Mouse (Mus musculus): ENCODE results near the gene Atrx.
"Not testable (repeated sequence)": the region's sequence is repeated elsewhere in the genome, so short reads cannot be mapped to it uniquely, and the experiment has no call there.

Atrx gene

DNA sequence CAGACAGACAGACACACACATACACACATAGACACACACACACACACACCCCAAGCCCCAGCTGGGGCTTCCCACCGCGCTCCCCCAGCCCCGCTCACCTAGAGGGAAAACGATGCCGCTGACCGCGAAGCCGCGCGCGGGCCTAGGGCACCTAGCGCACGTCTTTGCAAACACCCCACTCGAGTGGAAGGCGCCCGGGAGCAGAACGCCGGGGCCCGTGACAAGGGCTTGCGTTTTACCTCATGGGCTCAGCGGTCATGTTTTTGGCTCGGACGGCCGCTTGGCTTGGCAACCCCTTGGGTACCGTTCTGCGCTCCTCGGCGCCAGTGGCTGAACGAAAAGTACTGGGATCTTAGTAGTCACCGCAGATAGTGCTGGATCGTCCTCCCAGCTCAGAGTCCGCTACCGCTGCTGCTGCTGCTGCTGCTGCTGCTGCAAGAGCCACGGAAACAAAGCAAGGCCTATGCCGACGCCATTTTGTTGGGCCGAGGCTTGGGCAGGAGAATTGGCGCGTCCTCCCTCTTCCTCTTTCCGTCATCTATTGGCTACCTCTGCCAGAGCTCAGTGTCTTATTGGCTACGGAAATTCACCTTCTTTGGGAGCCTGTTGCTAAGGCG, at the start of gene Atrx:
Atrx (minus strand) TSS at position 543 of the 617 bp plus-strand sequence.
- DNase-seq: peak; percentile 68

DNA sequence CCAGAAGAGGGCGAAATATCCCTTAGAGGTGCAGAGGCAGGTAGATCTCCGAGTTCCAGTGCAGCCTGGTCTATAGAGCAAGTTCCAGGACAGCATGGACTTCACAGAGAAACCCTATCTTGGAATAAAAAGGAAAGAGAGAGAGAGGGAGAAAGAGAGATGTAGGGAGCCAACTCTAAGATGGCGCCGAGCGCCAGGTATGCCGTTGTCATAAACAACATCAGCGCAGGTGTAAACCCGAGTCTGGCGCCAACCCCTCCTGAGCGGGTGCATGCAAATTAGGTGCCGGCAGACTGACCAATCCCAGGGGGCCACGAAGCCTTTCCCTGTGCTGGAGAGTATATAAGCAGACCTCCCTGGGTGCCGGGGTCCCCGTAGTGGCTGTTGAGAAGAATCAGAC, 27.9 kb upstream of the Atrx start:
- not testable (repeated sequence) for DNase-seq

DNA sequence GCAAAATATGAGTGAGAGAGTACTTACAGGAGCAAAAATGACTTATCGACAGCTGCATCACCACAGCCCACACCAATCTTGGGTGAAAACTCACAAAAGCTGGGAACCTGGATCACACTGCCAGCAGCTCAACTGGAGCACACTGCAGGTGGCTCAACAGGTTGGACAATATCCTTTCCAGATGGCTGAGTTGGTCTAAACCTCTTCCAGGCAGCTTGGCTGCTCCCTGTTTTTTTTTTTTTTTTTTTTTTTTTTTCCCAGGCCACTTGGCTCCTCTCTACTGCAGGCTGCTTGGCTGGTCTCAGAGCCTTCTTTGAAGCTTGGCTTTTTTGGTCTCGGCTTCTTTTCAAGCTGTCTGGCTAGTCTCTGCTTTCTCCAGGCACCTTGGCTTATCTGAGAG, 24.8 kb upstream of the Atrx start:
- DNase-seq: no peak

DNA sequence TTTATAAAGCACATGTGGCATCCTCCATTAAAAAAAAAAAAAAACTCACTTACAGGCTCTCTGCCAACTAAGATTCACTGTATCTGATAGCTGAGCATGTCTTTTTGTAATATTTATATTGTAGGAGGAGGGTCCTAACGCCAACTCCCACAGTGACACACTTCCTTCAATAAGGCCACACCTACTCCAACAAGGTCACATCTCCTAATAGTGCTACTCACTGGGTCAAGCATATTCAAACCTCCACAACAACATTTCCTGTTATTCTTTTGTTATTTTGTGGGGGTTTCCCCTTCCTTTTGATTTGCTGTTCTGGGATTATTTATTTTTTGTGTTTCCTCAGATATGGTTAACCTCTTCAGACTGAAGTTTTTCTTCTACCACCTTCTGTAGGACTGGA, 17.2 kb upstream of the Atrx start:
- DNase-seq: no peak

DNA sequence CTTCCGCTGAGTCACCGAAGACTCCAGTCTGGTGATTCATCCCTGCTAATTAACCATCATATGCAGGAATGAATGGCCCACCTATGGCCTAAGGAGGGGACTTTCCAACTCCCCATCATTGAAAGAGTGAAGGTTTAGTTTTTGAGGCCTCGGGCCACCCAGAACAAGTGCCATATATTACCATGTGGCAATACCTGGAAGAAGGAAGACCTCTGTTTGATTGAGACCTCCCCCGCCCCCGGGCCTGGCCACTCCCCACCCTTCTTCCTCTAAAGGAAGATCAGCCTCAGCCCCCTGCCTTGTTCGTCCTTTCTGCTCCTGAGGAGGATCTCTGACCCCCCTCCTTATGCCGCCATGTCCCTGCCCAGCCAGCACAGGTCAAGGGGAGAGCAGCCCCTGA, 10.0 kb upstream of the Atrx start:
- no peak for DNase-seq

DNA sequence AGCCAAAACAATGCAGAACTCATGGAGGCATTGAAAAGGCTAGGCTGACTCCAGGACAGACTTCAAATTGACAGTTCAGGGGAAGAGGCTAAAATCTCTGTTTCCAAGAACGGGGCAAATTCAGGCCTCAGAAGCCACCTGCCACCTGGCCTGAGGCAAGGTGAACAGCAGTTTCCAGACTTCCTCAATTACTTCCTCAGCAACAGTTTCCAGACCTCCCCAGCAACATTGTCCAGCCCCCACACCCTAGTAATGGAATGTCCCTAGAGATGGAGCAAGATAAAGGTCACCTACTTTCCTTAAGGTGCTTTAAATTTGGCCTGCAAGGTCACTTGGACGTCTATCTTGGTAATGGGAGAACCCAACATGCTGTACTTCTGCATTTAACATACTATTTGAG, 8.5 kb upstream of the Atrx start:
- DNase-seq: no peak

DNA sequence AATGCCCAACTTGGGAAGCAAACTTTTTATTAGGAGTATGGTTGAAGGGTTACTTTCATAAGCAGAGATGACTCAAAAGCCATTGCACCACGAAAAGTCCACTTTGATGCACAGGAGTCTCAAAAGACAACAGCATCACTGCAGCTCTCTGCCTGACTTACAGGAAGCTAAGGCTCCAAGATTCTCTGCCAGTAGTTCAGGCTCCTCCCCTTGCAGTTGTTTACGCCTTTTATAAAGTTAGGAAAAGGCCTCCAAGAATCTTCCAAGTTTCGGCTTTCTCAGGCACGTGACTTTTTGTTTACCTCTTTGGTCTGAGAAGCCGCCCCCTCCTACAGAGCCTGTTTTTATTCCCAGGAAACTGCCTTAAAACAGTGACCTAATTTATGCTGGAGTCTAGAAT, 5.1 kb upstream of the Atrx start:
- peak; percentile 8 for DNase-seq

DNA sequence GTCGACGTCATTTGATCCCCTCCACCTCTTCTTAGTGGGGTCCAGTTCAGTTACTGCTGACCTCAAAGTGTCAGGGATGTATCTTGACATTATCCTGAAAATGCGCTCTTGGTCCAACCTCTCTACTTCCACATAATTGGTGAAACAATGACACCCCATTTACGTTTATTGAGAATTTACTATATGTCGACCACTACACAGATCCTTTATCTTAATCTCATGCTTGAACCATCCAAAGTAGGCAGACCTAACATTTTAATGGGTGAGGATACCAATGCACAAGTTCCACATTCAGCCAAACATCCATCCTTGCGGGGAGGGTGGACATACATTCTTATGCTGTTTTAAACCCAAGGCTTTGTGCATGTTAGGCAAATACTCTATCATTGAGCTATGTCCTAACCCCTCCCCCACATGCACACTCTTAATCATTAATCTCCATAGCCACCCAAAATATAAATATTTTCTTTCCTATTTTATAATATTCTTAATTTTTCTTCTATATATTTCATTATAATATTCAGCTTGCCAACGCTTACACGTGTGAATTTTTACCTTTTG, 355 bp upstream of the Atrx start:
- DNase-seq: no peak

DNA sequence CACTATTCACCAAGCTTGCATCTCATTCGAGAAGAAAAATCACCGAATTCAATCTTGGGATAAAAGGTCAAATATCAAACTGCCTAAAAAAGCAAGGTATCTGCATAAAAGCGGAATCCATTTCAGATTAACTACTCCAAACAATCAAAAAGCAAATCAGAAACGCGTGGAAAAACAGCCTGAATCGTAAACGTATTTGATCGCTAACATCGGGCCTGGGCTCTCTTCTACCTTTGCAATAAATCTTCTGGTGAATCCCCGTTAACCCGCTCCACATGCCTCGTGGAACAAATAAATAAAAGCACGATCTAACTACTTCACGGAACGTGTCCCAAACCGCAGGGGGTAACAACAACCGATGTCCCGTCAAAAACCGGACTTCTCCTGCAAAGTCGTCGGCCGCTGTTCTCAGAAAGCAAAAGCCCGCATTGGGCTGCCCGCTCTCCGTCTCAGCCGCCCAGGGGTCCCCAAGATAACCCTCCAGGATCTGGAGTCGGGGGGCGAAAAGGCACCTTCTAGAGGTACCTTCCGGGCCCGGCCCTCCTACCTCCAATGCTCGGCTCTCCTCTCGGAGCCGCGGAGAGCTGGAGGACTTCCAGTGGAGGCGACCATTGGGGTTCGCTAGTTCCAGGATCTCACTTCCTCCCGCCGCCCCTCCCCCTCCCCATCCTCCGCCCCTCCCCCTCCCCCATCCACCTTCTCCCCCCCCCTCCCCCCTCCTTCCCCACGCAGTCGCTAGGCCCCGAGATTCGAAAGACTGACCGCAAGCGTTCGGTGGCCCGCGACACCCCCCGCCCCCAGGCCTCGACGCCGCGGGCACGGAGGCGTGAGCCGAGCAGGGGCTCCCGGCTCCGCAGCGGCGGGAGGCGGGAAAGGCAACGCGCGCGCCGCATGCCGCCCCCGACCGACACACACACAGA, 1.0 kb downstream of the Atrx start:
- DNase-seq: peak; percentile 51

DNA sequence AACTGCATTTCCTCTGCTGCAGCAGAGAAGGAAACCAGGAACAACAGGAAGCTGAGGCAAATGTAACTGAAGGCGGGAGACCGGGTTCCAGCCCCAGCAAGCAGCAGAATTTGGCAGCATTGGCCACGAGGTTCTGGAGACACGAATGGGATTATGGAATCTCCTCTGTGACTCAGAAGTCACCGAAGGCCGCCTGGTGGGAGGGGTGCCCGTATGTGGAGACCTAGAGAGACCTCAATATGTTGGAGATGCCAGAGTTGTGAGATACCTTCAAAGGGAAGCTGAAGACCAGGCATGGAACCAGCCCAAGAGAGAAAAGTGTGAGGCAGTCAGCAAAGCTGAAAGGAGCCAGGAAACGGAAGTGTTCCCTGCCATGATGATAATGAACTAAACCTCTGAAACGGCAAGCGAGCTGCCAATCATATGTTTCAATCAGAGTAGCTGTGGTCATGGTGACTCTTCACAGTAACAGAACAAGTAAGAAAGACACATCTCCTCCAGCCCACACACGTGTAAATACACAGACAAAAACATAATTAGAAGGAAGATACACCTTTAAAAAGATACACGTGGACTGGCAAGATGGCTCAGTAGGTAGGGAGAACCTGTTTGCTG, 3.0 kb downstream of the Atrx start:
- DNase-seq: peak; percentile 4

DNA sequence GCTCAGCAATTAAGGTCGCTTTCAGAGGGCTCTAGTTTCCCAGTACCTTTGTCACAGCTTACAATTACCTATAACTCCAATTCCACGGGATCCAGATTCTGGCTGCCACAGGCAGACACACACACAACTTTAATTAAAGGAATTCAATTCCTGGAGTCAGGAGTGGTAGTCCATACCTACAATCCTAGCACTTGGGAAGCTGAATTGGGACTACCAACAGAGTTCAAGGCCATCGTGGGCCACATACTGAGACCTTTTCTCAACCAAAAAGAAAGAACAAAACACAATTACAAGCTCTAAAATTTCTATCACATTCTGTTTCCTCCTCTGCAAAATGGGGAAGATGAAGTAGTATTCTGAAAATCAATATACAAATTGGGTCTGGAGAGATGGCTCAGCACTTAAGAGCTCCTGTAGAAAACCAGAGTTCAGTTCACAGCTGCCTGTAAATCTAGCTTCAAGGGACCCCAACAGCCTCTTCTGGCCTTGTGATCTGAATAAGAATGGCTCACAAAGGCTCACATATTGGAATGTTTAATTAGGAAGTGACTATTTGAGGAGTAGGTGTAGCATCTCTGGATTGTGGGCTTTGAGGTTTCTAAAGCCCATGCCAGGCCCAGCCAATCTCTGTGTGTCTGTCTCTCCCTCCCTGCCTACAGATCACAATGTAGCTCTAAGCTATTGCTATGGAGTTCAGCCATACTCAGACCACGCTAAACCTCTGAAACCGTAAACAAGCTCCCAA, 4.7 kb downstream of the Atrx start:
- DNase-seq: no peak

DNA sequence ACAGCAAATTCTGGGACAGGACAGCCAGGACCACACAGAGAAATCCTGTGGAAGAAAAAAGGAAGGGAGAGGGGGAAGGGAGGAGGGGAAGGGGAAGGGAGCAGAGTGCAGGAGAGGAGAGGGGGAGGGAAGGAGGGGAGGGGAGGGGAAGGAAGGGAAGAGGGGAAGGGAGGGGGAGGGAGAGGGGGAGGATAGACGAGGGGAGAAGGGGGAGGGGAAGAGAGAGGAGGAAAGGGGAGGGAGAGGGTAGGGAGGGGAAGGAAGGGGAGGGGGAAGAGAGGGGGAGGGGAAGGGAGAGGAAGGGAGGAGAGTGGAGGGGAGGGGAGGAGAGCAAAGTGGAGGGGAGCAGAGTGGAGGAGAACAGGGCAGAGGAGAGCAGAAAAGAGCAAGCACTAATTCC, 5.3 kb downstream of the Atrx start:
- DNase-seq: no peak

DNA sequence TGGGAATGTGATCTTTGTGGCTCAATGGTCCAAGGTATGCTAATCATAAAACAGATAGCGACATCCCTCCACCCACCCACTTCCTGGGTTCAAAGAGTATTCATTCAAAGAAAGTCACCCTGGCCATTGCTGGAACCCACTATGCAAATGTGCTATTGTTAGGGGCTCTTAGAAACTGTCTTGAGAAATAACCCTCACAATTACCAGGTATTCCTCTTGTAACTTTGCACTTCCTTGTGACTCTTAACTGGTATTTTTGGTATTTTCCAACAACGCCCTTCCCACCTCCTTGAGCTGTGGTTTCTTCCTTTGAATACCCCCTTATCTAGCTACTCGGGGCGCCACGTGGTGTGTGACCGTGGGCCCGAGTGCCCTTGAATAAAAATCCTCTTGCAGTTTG, 6.2 kb downstream of the Atrx start:
- DNase-seq: not testable (repeated sequence)

DNA sequence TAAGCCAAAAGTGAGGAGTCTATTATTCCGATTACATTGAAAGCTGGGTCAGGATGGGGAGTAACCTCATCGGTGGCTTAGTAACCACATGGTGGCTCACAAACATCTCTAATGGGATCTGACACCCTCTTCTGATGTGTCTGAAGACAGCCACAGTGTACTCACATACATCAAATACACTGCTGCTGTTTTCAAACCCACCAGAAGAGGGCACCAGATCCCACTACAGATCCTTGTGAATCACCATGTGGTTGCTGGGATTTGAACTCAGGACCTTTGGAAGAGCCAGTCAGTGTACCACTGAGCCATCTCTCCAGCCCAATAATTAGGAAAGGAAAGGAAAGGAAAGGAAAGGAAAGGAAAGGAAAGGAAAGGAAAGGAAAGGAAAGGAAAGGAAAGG, 7.8 kb downstream of the Atrx start:
- peak; percentile 41 for DNase-seq

DNA sequence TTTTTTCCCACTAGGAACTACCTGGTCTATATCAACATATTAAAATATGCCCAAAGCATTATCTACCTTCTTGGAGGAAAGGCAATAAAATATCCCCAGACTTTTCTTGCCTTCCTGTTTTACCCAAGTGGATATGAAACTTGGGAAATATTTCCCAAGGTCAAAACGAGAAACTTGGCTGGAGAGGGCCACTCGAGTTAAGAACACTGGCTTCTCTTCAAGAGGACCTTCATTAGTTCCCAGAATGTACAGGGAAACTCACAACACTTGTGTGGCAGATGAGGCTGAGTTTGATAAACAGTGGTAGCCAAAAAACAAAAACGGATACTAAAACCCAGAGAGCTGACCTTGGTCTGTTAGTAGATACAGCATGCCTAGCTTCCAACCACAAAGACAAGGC, 17.5 kb downstream of the Atrx start:
- peak; percentile 10 for DNase-seq

DNA sequence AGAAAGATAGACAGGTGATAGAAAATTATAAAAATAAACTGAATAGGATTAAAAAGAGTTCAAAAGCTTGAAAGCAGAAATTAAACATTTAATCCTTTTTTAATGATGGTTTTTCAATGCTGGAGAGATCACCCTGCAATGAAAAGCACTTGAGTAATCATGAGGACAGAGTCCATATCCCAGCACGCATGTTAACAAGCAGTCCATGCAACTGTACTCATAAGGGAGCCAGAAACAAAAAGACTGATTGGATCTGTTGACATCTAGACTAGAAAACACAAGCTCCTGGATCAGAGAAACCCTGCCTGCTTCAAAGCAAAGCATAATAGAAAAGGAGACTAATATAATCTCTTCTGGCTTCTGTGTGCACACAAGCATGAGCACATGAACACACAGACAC, 27.6 kb downstream of the Atrx start:
- DNase-seq: no peak

DNA sequence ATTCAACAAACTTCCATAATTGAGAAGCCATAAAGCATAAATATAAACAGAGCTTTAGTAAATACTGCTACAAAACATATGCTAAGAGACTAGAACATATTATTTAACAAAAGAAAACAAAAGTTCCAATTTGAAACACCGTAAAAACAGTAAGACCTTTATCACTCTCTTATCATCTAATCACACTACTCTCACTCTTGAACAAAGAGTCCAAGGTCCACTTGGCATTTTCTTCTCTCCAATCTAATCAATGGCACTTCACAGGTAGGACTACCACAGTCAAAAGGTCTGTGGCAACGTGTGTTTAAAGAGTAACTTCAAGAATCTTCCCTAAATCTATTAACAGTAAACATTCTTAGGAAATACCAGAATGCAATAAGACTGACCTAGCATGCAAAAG, 42.3 kb downstream of the Atrx start:
- no peak for DNase-seq

DNA sequence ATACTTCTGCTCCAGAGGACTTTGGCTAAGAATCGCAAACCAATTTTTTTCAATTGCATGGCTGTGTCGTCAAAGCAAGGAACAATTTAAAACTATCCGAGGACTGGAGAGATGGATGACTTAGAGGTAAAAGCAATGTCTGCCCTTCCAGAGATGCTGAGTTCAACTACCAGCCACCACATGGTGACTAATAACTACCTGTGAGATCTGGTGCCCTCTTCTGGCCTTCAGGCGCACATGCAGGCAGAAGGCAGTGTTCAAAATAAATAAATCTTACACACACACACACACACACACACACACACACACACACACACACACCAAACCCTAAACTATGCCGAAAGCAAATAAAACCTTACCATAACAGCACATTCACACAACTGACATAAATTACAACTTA, 64.8 kb downstream of the Atrx start:
- DNase-seq: peak; percentile 2

DNA sequence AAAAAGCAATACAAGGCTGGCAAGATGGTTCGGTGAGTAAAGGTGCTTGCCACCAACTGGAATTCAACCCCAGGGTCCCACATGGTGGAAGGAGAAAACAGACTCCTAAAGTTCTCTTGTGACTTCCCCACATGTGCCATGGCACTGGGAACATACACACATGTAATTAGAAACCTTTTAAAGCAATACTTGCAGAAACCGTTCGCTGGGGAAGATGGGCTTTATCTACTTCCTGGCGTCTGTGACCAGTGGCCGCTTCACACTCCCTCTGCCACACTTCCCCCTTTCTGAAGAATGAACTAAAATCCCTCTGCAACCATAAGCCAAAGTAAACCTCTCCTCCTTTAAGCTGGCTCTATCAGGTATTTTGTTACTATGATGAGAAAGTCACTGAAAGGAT, 104.7 kb downstream of the Atrx start:
- no peak for DNase-seq

DNA sequence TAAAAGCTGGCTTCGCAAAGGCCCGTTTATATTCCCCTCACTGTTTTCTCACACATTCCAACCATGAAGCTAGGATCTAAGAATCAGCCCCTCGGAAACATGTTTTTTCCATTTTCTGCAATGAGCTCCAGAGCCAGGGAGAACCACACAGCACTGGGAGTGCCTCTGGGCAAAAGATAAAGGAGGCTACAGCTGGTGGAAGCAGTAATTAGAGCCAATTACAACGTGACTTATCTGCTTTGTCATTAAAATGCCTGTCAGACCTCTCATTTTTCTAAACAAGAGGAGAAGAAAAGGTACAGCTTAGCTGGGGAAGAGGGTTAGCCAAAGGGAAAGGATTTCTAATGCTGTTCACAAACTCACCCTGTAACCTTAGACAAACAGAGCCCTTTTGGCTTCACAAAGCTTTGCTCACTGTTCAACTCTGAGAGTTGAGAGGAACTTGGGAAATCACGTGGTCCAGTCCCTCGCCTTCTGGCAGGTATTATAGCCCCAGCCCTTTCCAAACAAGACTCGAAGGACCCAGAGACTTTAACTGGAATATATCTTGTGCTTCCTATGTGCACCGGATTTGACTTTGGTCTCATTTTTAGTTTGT, 134.3 kb downstream of the Atrx start:
- DNase-seq: no peak

DNA sequence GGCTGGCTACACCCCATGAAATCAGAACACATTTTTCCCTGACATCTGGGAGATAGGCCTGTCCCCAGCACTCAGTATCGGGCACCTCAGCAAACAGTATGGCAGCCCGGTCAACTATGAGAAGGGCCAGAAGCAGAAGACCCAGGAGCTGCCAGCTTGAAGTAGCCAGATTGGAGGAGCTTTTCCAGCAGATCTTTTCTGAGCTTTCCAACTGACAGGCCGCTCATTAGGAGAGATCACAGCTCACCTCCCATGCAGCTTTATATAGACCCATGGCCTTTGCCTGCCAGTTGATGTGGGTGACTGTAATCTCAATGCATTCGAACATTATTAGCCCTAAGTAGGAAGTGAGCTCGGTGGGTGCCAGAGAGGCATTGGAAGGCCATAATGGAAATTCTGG, 155.9 kb downstream of the Atrx start:
- DNase-seq: no peak

DNA sequence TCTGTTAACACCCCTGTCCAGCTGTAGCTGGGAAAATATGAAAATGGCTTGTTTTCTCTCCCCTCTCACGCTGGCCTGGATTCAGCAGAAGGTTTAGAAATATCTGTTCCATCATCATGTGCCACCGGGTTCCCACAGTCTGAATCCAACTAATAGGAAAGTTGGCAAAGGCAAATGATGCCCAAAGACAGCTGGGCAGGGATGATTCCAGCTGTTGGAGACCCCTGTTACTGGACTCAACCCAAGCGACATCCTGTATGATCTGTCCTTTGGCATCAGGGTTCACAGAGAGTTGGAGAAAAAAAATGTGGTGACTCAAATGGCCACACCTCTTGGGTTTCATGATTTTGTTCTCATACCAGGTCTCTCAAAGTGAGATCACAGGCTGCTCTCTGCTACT, 161.3 kb downstream of the Atrx start:
- no peak for DNase-seq

All from lung, postnatal 14 days (tissue).